Mouse (Mus musculus) kidney, embryonic 16.5 days (tissue): ENCODE measurements at regions not wholly inside any gene's neighbourhood (a gene's known extent, or its start where the extent isn't known, plus 50 kb on each side); places are given as distances from the start of the nearest gene placed in this dataset.

Experiments
- ATAC-seq: fragments of 200-750 bp; cut with Nextera tagmentation; 2 replicates; pipeline ENCODE4 v1.8.0; 2017; ENCODE audit warnings: moderate TSS enrichment; ENCODE audit not compliant: low FRiP score, low TSS enrichment
- H3K27ac ChIP-seq: fragments of 300-500 bp; sonication (generic); 2 replicates; pipeline ENCODE4 v1.5.1; 2014; ENCODE audit warnings: low read length
- H3K27me3 ChIP-seq: fragments of 300-500 bp; sonication (generic); 2 replicates; pipeline ENCODE4 v1.6.1; 2014; ENCODE audit warnings: low read length, control low read depth, mixed read lengths; ENCODE audit not compliant: insufficient read depth
- H3K36me3 ChIP-seq: fragments of 300-500 bp; sonication (generic); 2 replicates; pipeline ENCODE4 v1.6.1; 2014; ENCODE audit warnings: low read length, control low read depth, mixed read lengths; ENCODE audit not compliant: insufficient read depth
- H3K4me1 ChIP-seq: fragments of 300-500 bp; sonication (generic); 2 replicates; pipeline ENCODE4 v1.6.1; 2014; ENCODE audit warnings: low read length, control low read depth, mixed read lengths; ENCODE audit not compliant: insufficient read depth
- H3K4me2 ChIP-seq: fragments of 300-500 bp; sonication (generic); replicated peaks from 2 replicates; pipeline ENCODE4 v1.6.1; 2014; ENCODE audit warnings: low read depth, low read length
- H3K4me3 ChIP-seq: fragments of 300-500 bp; sonication (generic); 2 replicates; pipeline ENCODE4 v1.5.1; 2014; ENCODE audit warnings: mild to moderate bottlenecking, low read length
- H3K9ac ChIP-seq: fragments of 300-500 bp; sonication (generic); replicated peaks from 2 replicates; pipeline ENCODE4 v1.6.1; 2014; ENCODE audit warnings: low read length
- H3K9me3 ChIP-seq: fragments of 300-500 bp; sonication (generic); 2 replicates; pipeline ENCODE4 v1.6.1; 2016; ENCODE audit warnings: low read length, control low read depth
- WGBS: fragments of 180-500 bp; shearing (Covaris S2); extraction: QIAGEN DNeasy Blood & Tissue Kit; methylation state at CpG from one replicate; pipeline ENCODE4 v1.1.7; 2014; 5-methylcytosine and 5-hydroxymethylcytosine counted together

DNA sequence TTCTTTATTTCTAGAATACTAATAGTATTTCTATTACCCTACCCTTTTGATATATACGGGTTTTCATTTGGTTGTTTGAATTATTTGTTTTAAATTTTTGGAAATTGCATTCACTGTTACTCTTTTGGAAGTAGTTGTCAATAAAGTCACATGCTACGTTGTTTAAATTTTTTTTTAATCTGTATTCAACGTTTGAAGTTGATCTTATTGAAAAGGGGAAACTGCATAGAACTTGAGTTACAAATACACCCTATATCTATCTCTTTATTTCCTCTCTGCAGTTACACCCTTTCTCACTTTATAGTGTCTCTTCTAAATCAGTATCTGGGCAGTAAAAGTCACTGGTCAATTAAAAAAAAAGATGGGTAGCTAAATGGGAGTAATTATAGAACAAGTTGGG, 243.6 kb downstream of the Pdha2 start:
- H3K27ac ChIP-seq: no peak overlapping the region
- H3K36me3 ChIP-seq: no peaks in the 10 kb centered on the region
- H3K4me1 ChIP-seq: no peaks in the 10 kb centered on the region
- no peak overlapping the region for H3K9ac ChIP-seq
- no peak overlapping the region for H3K4me3 ChIP-seq
- no peak for ATAC-seq
- H3K9me3 ChIP-seq: no peaks in the 10 kb centered on the region
- WGBS: 78% methylated on average over 3 of the region's 3 CpGs
- H3K4me2 ChIP-seq: no peak overlapping the region
- H3K27me3 ChIP-seq: no peaks in the 10 kb centered on the region

DNA sequence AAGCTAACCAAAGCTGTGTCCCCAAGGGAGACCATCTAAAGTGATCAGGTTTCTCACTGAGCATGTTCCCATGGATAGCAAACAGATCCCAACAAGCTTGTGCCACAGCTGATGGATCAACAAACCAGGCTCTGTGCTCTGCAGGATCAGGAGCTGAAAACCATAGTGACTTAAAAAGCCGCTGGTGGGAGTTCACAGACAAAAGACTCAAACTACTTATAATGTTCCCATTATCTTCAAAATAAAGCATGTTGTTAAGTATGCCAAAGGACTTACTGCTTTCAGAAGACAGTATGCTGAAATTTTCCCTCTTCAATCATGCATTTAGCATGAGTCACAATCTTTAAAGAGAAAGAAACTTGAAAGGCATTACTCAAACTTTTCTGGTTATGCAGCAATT, 254.5 kb downstream of the Pdha2 start:
- H3K9ac ChIP-seq: no peak overlapping the region
- no peak overlapping the region for H3K4me3 ChIP-seq
- H3K36me3 ChIP-seq: no peaks in the 10 kb centered on the region
- no peaks in the 10 kb centered on the region for H3K27me3 ChIP-seq
- no peak for ATAC-seq
- no peak overlapping the region for H3K27ac ChIP-seq
- WGBS: 79% methylated on average over 1 of the region's 1 CpGs
- H3K9me3 ChIP-seq: no peaks in the 10 kb centered on the region
- H3K4me1 ChIP-seq: no peaks in the 10 kb centered on the region
- no peak overlapping the region for H3K4me2 ChIP-seq

DNA sequence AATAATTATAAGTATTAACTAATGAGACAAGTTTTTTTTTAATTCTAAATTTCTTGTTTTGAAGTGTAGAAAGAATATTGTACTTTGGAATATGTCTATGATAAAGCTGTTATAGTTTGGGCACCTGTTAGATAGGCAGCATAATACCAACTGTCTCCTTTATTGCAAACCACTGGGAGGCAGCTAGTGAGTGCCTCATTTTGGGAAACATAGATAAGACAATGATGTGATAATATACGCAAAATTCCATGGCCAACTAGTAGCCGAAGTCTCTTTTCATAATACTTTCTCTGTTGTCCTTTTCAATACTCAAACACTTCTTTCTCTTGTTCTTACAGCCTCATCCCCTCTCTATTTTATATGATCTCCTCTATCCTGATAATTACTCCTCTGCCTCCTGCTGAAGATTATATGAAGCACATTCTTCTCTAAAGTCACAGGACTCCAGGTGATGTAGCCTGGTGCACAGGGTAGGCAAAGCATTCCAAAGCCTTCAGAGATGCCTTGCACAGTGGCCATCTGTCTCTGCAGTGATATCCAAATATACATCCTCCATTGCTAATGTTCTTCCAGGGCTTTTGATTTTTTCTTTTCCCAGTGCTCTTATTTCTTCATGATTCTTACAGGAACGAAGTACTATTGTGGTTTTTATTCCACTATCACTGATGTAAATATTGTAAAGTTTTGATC, 259.9 kb downstream of the Pdha2 start:
- no peak overlapping the region for H3K4me2 ChIP-seq
- H3K9me3 ChIP-seq: no peaks in the 10 kb centered on the region
- H3K4me3 ChIP-seq: no peak overlapping the region
- H3K36me3 ChIP-seq: no peaks in the 10 kb centered on the region
- no peak for ATAC-seq
- H3K9ac ChIP-seq: no peak overlapping the region
- H3K27ac ChIP-seq: no peak overlapping the region
- WGBS: 89% methylated on average over 3 of the region's 3 CpGs
- H3K4me1 ChIP-seq: no peaks in the 10 kb centered on the region
- no peaks in the 10 kb centered on the region for H3K27me3 ChIP-seq

DNA sequence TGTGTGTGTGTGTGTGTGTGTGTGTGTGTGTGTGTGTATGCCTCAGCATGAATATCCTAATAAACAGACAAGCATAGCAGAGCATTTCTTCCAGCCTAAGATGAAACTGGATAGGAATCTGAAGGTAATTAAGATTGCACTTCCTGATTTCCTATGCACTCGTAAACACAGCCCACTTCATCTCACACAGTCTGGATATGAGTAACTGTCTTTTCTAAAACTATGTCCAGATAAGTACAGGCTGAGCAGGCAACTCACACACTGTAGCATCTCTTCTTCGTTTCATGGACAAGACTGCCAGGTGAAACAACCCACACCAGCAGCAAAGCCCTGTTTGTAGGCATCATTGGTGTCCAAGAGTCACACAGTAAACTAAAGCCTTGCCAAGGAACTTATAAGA, 261.1 kb downstream of the Pdha2 start:
- H3K9ac ChIP-seq: no peak overlapping the region
- H3K9me3 ChIP-seq: no peaks in the 10 kb centered on the region
- H3K4me3 ChIP-seq: no peak overlapping the region
- no peaks in the 10 kb centered on the region for H3K36me3 ChIP-seq
- no peak overlapping the region for H3K4me2 ChIP-seq
- no peak for ATAC-seq
- no peaks in the 10 kb centered on the region for H3K4me1 ChIP-seq
- 56% methylated on average over 2 of the region's 2 CpGs for WGBS
- no peak overlapping the region for H3K27ac ChIP-seq
- no peaks in the 10 kb centered on the region for H3K27me3 ChIP-seq

DNA sequence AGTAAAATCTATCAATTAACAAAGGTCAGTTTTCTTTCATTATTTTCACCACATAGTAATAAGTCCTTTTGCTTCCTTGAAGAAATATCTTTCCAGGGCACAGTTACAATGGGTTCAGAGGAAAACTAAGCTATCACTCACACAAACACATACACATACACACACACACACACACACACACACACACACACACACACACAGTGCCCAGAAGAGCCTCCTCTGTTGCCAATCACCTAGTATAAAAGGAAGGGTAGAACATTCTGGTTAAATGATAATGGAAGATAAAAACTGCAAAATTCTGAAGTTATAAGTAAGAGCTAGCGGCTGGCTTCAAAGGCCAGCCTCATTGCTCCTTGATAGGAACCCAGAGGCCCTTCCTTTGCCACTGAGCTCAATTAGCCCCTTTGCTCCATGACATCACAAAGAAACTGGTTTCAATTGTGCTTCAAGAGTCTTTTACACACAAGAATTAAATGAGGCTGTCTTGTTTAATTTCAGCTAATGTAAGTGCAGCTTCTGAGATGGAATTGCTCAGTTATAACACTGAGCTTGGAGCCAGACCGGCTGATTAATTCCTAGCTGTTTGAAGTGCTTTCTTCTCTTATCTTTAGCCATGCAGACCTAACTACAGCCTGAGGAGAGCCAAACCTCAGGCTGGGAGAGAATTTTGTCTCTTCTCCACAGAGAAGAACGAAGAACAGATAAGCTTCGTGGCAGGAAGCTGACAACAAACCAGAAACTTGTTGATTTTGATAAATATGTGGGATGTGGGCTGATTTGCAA, 262.1 kb downstream of the Pdha2 start:
- no peak for ATAC-seq
- Histone ChIP-seq H3K4me3 (no peak overlapping the region), H3K4me1 (no peaks in the 10 kb centered on the region), H3K27me3 (no peaks in the 10 kb centered on the region), H3K36me3 (no peaks in the 10 kb centered on the region), H3K27ac (no peak overlapping the region), H3K9ac (no peak overlapping the region), H3K4me2 (no peak overlapping the region), H3K9me3 (no peaks in the 10 kb centered on the region)
- 67% methylated on average over 4 of the region's 4 CpGs for WGBS

DNA sequence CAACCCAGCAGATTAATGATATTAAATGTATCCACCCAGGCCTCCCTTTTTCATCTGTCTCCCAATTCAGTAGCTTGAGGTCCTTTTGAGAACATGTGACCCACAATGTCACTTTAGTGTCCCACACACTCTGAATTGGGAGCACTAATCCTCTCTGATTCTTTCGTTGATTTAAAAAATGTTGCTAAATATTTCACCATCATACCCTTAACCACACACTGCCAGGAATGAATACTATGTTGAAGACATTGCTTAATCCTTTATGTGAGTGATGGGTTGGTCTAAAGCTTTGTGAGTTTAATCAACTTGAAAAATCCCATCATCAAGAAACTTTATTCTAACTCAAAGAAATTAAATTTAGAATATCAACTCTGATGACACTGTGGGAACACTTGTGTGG, 269.7 kb downstream of the Pdha2 start:
- WGBS: 89% methylated on average over 1 of the region's 1 CpGs
- ATAC-seq: no peak
- Histone ChIP-seq H3K27me3 (no peaks in the 10 kb centered on the region), H3K36me3 (no peaks in the 10 kb centered on the region), H3K4me3 (no peak overlapping the region), H3K4me1 (no peaks in the 10 kb centered on the region), H3K27ac (no peak overlapping the region), H3K9me3 (no peaks in the 10 kb centered on the region), H3K9ac (no peak overlapping the region), H3K4me2 (no peak overlapping the region)

DNA sequence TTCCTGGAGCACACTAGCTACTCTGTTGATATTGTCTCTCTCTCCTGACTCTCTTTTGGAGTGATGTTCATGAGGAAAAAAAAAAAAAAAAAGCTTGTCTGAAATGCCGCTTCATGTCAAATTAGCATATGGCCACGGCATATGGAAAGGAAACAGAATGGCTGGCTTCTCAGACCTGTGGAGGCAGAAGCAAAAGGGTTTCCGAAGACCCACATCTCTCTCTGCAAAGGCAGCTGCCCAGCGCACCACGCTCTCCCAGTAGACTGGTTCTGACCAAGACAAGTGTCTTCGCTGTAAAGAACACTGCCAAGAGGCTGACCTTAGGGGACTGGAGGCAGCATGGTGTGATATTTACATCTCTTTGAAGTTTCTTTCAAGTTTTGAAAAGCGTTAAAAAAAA, 270.3 kb downstream of the Pdha2 start:
- H3K36me3 ChIP-seq: no peaks in the 10 kb centered on the region
- H3K9me3 ChIP-seq: no peaks in the 10 kb centered on the region
- whole genome bisulfite sequencing: 83% methylated on average over 7 of the region's 7 CpGs
- no peak overlapping the region for H3K4me2 ChIP-seq
- no peaks in the 10 kb centered on the region for H3K27me3 ChIP-seq
- no peak overlapping the region for H3K27ac ChIP-seq
- no peak overlapping the region for H3K4me3 ChIP-seq
- H3K4me1 ChIP-seq: no peaks in the 10 kb centered on the region
- ATAC-seq: no peak
- H3K9ac ChIP-seq: no peak overlapping the region

DNA sequence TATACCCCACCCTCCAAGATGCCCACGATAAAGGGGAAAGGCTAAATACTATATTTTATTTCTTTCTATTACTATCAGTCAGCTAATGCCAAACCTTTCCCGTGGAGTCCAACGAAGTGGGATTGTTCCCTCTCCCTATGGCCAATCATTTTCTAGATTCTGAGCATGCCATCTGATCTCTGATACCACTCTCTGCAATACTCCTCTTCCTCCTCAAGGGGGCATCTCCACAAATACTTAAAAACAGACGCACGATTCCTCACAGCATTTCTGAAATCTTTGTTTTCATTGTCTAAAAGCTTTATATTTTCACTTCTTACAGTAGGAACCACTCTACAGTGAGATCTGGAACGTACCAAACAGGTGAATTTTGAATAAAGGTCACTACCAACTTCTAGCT, 270.8 kb downstream of the Pdha2 start:
- H3K27me3 ChIP-seq: no peaks in the 10 kb centered on the region
- H3K9ac ChIP-seq: no peak overlapping the region
- H3K4me3 ChIP-seq: no peak overlapping the region
- no peak overlapping the region for H3K4me2 ChIP-seq
- H3K4me1 ChIP-seq: no peaks in the 10 kb centered on the region
- no peak for ATAC-seq
- WGBS: 88% methylated on average over 6 of the region's 6 CpGs
- H3K36me3 ChIP-seq: no peaks in the 10 kb centered on the region
- H3K9me3 ChIP-seq: no peaks in the 10 kb centered on the region
- no peak overlapping the region for H3K27ac ChIP-seq

DNA sequence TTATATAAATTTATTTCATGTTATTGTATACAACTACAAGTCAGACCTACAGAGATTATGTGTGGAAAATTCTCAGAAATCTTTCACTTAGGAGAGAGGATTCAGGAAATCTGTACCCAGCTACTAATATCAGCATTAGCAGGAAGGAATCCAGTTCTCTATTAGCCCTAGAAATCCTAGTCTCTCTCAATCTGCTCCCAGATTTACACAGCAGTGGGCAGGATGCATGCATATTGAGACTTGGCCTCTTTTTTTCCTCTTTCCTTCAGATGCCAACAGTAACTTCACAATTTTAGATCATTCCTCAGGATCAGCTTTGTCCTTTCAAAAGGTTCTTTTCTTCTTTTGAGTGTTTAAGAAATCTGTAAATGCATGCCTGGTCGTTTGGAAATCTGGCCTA, 279.0 kb downstream of the Pdha2 start:
- H3K4me1 ChIP-seq: no peaks in the 10 kb centered on the region
- 38% methylated on average over 1 of the region's 1 CpGs for WGBS
- ATAC-seq: no peak

DNA sequence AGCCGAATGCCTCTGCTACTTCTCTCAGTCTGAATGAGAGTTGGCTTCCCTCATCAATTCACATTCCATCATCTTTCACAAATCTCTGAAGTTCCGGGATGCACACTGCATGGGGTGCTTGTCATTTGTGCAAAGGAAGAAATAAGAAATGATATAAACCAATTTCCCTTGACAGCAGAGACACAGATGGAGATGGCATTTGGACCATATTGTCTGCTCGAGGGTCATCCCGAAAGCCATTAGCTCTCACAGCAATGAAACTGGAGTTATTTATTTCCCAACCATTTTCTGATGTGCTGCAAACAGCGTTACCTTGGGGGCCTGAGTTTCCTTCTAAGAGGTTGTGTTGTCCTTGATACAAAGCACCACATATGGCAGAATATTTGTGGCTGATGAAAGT, 285.5 kb downstream of the Pdha2 start:
- Histone ChIP-seq H3K9ac (no peak overlapping the region), H3K4me3 (no peak overlapping the region), H3K27me3 (no peaks in the 10 kb centered on the region), H3K36me3 (no peaks in the 10 kb centered on the region), H3K4me1 (no peaks in the 10 kb centered on the region), H3K27ac (no peak overlapping the region), H3K9me3 (no peaks in the 10 kb centered on the region), H3K4me2 (no peak overlapping the region)
- 91% methylated on average over 5 of the region's 5 CpGs for WGBS
- ATAC-seq: no peak

More for the DNA sequence above, 279.0 kb downstream of the Pdha2 start:
- Histone ChIP-seq H3K9me3 (no peaks in the 10 kb centered on the region), H3K36me3 (no peaks in the 10 kb centered on the region), H3K27me3 (no peaks in the 10 kb centered on the region), H3K9ac (no peak overlapping the region), H3K4me2 (no peak overlapping the region), H3K27ac (no peak overlapping the region), H3K4me3 (no peak overlapping the region)
